ENCODE assay signal across 10 mouse cellular contexts in the genomic region with DNA sequence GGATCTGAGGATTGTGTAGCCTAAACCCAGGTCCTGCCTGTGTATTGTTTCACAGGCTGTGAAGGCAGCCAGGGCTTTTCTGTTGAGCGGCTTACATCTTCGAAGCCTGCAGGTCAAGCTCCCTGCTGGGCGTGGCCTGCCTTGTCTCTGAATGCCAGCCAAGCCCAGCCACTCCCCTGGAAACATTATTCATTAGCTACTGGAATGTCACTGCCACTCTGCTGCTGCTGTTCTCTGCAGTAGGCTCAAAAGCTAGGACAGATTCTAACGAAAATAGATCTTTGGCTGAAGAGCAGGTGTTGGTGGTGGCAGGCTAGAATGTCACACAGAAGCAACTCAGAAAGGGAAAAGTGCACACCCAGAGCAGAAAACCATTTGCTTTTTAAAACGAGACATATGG.
A peak's percentile ranks its signal among the peaks of the same experiment; 100 is the strongest.
DNase-seq lines count a peak whose midpoint lies in the region; ATAC-seq and TF ChIP-seq lines count a peak whose summit lies in the region.
"Had no signal": no experiment of that assay in that cellular context is flagged by ENCODE, and none has a peak within 500 bp of the region (broad histone marks: within the 10 kb centered on the region; RNA-seq: fewer than 3 reads in every experiment).

No protein-coding gene starts in this region.

- no peak overlapping the region for H3K4me3 ChIP-seq in forebrain, embryonic 11.5 days (ENCODE audit: low read depth, low read length)
- no peak overlapping the region for H3K4me3 ChIP-seq in forebrain, embryonic 15.5 days
- H3K4me3 ChIP-seq in forebrain, embryonic 13.5 days = no peak overlapping the region
- no peak overlapping the region for H3K4me3 ChIP-seq in hindbrain, postnatal 0 days (ENCODE audit: low read length)
- H3K4me3 ChIP-seq in stomach, embryonic 15.5 days (replicated peaks) = no peak overlapping the region
- H3K4me3 ChIP-seq: neural tube, embryonic 13.5 days had no signal

- DNase-seq in forebrain, embryonic 11.5 days (ENCODE audit: low spot score) = peak; percentile 79
- DNase-seq in R1 (ENCODE audit: low read depth, low spot score) = peak; percentile 92
- peak; percentile 59 for DNase-seq in hindbrain, postnatal 0 days (ENCODE audit: low spot score)
- peak; percentile 29 to 43 for DNase-seq in lung, adult 18-20 months
- DNase-seq in layer of hippocampus, postnatal 36 days = no peak

- WGBS in forebrain, embryonic 11.5 days = 8% methylated on average over 5 of the region's 5 CpGs
- WGBS in forebrain, embryonic 15.5 days = 9% methylated on average over 5 of the region's 5 CpGs
- WGBS in forebrain, embryonic 13.5 days = 9% methylated on average over 5 of the region's 5 CpGs
- 18% methylated on average over 5 of the region's 5 CpGs for WGBS in hindbrain, postnatal 0 days
- WGBS in stomach, embryonic 15.5 days = 10% methylated on average over 5 of the region's 5 CpGs

- no peak for TF ChIP-seq CTCF in hindbrain, postnatal 0 days (IDR thresholded peaks at IDR 0.05; ENCODE audit: low read depth)

- ATAC-seq in forebrain, embryonic 11.5 days (replicated peaks; ENCODE audit: low FRiP score) = peak; percentile 86
- no peak for ATAC-seq in forebrain, embryonic 15.5 days (replicated peaks)
- peak; percentile 50; the same call in 1 of the 2 replicates for ATAC-seq in forebrain, embryonic 13.5 days
- ATAC-seq in hindbrain, postnatal 0 days = 0 out of 2 replicates have a peak, but pooled peaks have one; percentile 18
- ATAC-seq in stomach, embryonic 15.5 days (ENCODE audit: insufficient read depth, low FRiP score, low read depth) = peak; percentile 85

- no peaks in the 10 kb centered on the region for H3K9me3 ChIP-seq in forebrain, embryonic 11.5 days (ENCODE audit: control insufficient read depth, low read length)
- no peaks in the 10 kb centered on the region for H3K9me3 ChIP-seq in forebrain, embryonic 15.5 days
- H3K9me3 ChIP-seq in forebrain, embryonic 13.5 days (replicated peaks) = no peaks in the 10 kb centered on the region
- no peaks in the 10 kb centered on the region for H3K9me3 ChIP-seq in hindbrain, postnatal 0 days (ENCODE audit: low read length)
- no peaks in the 10 kb centered on the region for H3K9me3 ChIP-seq in stomach, embryonic 15.5 days
- H3K9me3 ChIP-seq: neural tube, embryonic 13.5 days had no signal

- no peak overlapping the region for H3K4me2 ChIP-seq in forebrain, embryonic 11.5 days (ENCODE audit: low read depth, low read length, severe bottlenecking)
- H3K4me2 ChIP-seq in forebrain, embryonic 15.5 days (replicated peaks) = no peak overlapping the region
- no peak overlapping the region for H3K4me2 ChIP-seq in forebrain, embryonic 13.5 days
- H3K4me2 ChIP-seq in hindbrain, postnatal 0 days (ENCODE audit: low read depth, low read length) = no peak overlapping the region
- H3K4me2 ChIP-seq in stomach, embryonic 15.5 days = no peak overlapping the region
- H3K4me2 ChIP-seq: neural tube, embryonic 13.5 days had no signal

- H3K36me3 ChIP-seq in forebrain, embryonic 11.5 days (ENCODE audit: control insufficient read depth, insufficient read depth, low read length) = no peaks in the 10 kb centered on the region
- no peaks in the 10 kb centered on the region for H3K36me3 ChIP-seq in forebrain, embryonic 15.5 days
- no peaks in the 10 kb centered on the region for H3K36me3 ChIP-seq in forebrain, embryonic 13.5 days (ENCODE audit: poor library complexity, severe bottlenecking)
- no peaks in the 10 kb centered on the region for H3K36me3 ChIP-seq in hindbrain, postnatal 0 days (ENCODE audit: insufficient read depth, low read length)
- no peaks in the 10 kb centered on the region for H3K36me3 ChIP-seq in stomach, embryonic 15.5 days
- H3K36me3 ChIP-seq: neural tube, embryonic 13.5 days had no signal

- H3K4me1 ChIP-seq in forebrain, embryonic 11.5 days (replicated peaks; ENCODE audit: control insufficient read depth, insufficient read depth, low read length) = peaks cover 7% of the 10 kb centered on the region; the same call in 1 of the 2 replicates
- peaks cover 7% of the 10 kb centered on the region; the same call in 1 of the 2 replicates for H3K4me1 ChIP-seq in forebrain, embryonic 15.5 days
- peaks cover 9% of the 10 kb centered on the region for H3K4me1 ChIP-seq in forebrain, embryonic 13.5 days
- H3K4me1 ChIP-seq in hindbrain, postnatal 0 days (ENCODE audit: insufficient read depth, low read length) = no peaks in the 10 kb centered on the region
- no peaks in the 10 kb centered on the region for H3K4me1 ChIP-seq in stomach, embryonic 15.5 days

- H3K27me3 ChIP-seq in forebrain, embryonic 11.5 days (ENCODE audit: control insufficient read depth, insufficient read depth, low read length) = no peaks in the 10 kb centered on the region
- no peaks in the 10 kb centered on the region for H3K27me3 ChIP-seq in forebrain, embryonic 15.5 days
- no peaks in the 10 kb centered on the region for H3K27me3 ChIP-seq in forebrain, embryonic 13.5 days
- no peaks in the 10 kb centered on the region for H3K27me3 ChIP-seq in hindbrain, postnatal 0 days (ENCODE audit: insufficient read depth, low read length)
- no peaks in the 10 kb centered on the region for H3K27me3 ChIP-seq in stomach, embryonic 15.5 days (replicated peaks)
- H3K27me3 ChIP-seq: CH12.LX; neural tube, embryonic 13.5 days had no signal

- no peak overlapping the region for H3K9ac ChIP-seq in forebrain, embryonic 11.5 days (ENCODE audit: low read length)
- H3K9ac ChIP-seq in forebrain, embryonic 15.5 days (replicated peaks) = no peak overlapping the region
- H3K9ac ChIP-seq in forebrain, embryonic 13.5 days = no peak overlapping the region
- H3K9ac ChIP-seq in hindbrain, postnatal 0 days (replicated peaks; ENCODE audit: low read length) = no peak overlapping the region
- no peak overlapping the region for H3K9ac ChIP-seq in stomach, embryonic 15.5 days
- H3K9ac ChIP-seq: neural tube, embryonic 13.5 days had no signal

- no peak overlapping the region for H3K27ac ChIP-seq in forebrain, embryonic 11.5 days (ENCODE audit: low read depth, low read length)
- no peak overlapping the region for H3K27ac ChIP-seq in forebrain, embryonic 15.5 days (replicated peaks)
- H3K27ac ChIP-seq in forebrain, embryonic 13.5 days = no peak overlapping the region
- no peak overlapping the region for H3K27ac ChIP-seq in hindbrain, postnatal 0 days
- H3K27ac ChIP-seq in stomach, embryonic 15.5 days = no peak overlapping the region
- H3K27ac ChIP-seq: neural tube, embryonic 13.5 days had no signal

Comparison
In these comparisons a context has a peak if more than half of its experiments do, and no peak if none do; other contexts are left out.
1. DNase-seq: peak in forebrain, embryonic 11.5 days (single experiment), R1 (single experiment), hindbrain, postnatal 0 days (single experiment) and lung, adult 18-20 months (2 of 2); none in layer of hippocampus, postnatal 36 days (0 of 2).